Mouse (Mus musculus): Measurements from ENCODE around the gene Sh3bp1. TPM values are rescaled to one million over a fixed set of nuclear protein-coding genes. Genes with fewer than 3 reads are reported as not detected.

The Sh3bp1 gene
- polyA plus RNA-seq, 1 experiment, result 1,441 TPM

DNA sequence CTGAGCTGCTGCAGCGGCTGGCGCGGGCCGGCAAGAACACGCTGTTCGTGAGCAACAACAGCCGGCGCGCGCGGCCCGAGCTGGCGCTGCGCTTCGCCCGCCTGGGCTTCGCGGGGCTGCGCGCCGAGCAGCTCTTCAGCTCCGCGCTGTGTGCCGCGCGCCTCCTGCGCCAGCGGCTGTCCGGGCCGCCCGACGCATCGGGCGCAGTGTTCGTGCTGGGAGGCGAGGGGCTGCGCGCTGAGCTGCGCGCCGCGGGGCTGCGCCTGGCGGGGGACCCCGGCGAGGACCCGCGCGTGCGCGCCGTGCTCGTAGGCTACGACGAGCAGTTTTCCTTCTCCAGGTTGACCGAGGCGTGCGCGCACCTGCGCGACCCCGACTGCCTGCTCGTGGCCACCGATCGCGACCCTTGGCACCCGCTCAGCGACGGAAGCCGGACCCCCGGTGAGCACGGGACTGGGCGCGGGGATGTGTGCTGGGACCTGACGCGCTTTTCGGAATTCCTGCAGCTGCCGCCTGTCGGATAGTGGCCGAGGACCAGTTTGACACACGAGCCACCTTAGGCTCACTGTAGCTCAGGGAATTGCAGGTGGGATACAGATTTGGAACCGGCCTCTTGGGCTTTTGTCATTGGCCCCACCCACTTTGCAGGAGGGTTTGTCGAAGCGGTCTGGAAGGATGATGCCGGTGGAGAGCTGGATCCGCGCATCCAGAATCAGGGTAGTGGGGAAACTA lies 14.7 kb downstream of the Sh3bp1 start:
- Histone ChIP-seq H3K36me3 (replicated peaks; ENCODE audit: low read length) (peaks cover 68% of the 10 kb centered on the region), H3K9me3 (no peaks in the 10 kb centered on the region), H3K27me3 (replicated peaks) (no peaks in the 10 kb centered on the region), H3K4me1 (peaks cover 64% of the 10 kb centered on the region), H3K4me3 (replicated peaks) (peak overlapping the region; percentile 94)
- no peak for TF ChIP-seq GATA1 (IDR thresholded peaks at IDR 0.05; ENCODE audit: borderline replicate concordance, low read length)
- no peak for TF ChIP-seq FLI1 (IDR thresholded peaks at IDR 0.05; ENCODE audit: low read length)

- H3K36me3 ChIP-seq (replicated peaks; ENCODE audit: low read length), result peaks cover 67% of the 10 kb centered on the region
- peaks cover under 1% of the 10 kb centered on the region for H3K27me3 ChIP-seq (replicated peaks)
- TF ChIP-seq GATA1 (IDR thresholded peaks at IDR 0.05; ENCODE audit: borderline replicate concordance, low read length) (no peak), FLI1 (IDR thresholded peaks at IDR 0.05; ENCODE audit: low read length) (no peak)
- H3K4me3 ChIP-seq (replicated peaks), result peak overlapping the region; percentile 94
- H3K9me3 ChIP-seq, result no peaks in the 10 kb centered on the region
- peaks cover 65% of the 10 kb centered on the region for H3K4me1 ChIP-seq
Measured at GRCm38 (mm10) chr15:78914823-78915659, 15.5 kb downstream of the Sh3bp1 start.

DNA sequence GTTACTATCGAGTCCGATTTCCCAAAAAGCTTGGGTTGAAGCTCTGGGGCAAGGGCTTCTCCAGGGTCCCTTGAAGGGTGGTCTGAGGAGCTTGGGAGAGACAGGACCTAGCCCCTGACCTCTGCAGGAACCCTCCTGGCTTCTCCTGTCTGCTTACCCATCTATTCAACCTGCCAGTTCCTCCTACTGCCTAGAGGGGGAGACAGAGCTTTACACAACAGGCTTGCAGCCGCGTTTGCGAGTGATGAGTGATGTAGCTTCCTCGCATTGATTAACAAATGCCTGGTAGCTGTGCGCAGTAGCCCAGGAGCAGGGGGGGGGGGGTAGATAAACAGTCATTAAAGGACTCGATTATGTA lies 16.1 kb downstream of the Sh3bp1 start:
- Histone ChIP-seq H3K36me3 (replicated peaks; ENCODE audit: low read length) (peaks cover 63% of the 10 kb centered on the region), H3K4me1 (peaks cover 65% of the 10 kb centered on the region), H3K9me3 (no peaks in the 10 kb centered on the region), H3K27me3 (replicated peaks) (peaks cover 3% of the 10 kb centered on the region), H3K4me3 (replicated peaks) (peak overlapping the region; percentile 94)
- TF ChIP-seq GATA1 (IDR thresholded peaks at IDR 0.05; ENCODE audit: borderline replicate concordance, low read length) (no peak), FLI1 (IDR thresholded peaks at IDR 0.05; ENCODE audit: low read length) (no peak)

DNA sequence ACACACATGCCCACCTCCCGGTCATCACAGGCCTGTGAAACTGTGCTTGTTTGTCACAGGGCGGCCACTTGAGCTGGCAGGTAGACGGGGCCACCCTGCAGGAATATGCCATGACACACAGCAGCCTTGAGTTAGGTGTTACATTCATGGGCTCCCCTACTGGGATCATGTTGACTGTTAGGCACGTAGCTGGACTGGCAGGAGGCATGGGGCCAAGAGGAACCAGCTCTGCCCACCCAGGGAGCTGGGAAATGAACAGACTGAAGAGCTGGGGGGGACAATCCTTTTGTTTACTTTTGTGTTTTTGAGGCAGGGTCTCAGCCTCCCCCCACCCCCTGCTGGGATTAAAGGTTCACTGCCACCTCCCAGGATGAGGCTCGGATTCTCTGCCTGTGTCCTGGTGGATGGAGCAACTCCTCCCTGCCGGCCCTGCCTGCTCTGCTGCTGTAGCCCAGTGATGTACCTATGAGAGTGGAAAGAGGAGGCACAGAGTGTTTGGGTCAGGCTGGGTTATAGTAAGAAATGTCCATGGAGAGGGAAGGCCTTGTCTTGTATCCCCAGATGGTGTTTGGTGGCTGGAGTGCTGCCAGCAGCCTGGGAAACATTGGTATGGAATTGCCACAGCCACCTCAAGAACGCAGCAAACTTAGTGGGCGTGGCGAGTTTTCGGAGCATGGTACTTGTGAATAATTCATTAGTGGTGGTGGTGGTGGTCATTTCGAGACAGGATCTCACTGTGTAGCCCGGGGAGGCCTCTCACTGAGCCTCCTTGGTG lies 16.7 kb downstream of the Sh3bp1 start:
- TF ChIP-seq GATA1 (IDR thresholded peaks at IDR 0.05; ENCODE audit: borderline replicate concordance, low read length) (no peak), FLI1 (IDR thresholded peaks at IDR 0.05; ENCODE audit: low read length) (no peak)
- Histone ChIP-seq H3K4me1 (peaks cover 59% of the 10 kb centered on the region), H3K9me3 (peaks cover under 1% of the 10 kb centered on the region), H3K36me3 (replicated peaks; ENCODE audit: low read length) (peaks cover 57% of the 10 kb centered on the region), H3K4me3 (replicated peaks) (peak overlapping the region; percentile 51), H3K27me3 (replicated peaks) (peaks cover 3% of the 10 kb centered on the region)

DNA sequence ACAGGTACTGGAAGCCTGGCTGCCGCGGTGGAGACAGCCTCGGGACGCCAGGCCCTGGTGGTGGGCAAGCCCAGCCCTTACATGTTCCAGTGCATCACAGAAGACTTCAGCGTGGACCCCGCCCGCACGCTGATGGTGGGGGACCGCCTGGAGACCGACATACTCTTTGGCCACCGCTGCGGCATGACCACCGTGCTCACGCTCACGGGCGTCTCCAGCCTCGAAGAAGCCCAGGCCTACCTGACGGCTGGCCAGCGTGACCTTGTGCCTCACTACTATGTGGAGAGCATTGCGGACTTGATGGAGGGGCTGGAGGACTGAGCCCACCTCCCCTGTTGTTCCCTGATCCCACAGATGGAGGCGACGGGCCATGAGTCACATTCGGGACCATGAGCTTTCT lies 18.6 kb downstream of the Sh3bp1 start:
- Histone ChIP-seq H3K9me3 (peaks cover 11% of the 10 kb centered on the region), H3K4me3 (replicated peaks) (no peak overlapping the region), H3K4me1 (peaks cover 72% of the 10 kb centered on the region), H3K27me3 (replicated peaks) (peaks cover 10% of the 10 kb centered on the region), H3K36me3 (replicated peaks; ENCODE audit: low read length) (peaks cover 45% of the 10 kb centered on the region)
- TF ChIP-seq GATA1 (IDR thresholded peaks at IDR 0.05; ENCODE audit: borderline replicate concordance, low read length) (no peak), FLI1 (IDR thresholded peaks at IDR 0.05; ENCODE audit: low read length) (no peak)

DNA sequence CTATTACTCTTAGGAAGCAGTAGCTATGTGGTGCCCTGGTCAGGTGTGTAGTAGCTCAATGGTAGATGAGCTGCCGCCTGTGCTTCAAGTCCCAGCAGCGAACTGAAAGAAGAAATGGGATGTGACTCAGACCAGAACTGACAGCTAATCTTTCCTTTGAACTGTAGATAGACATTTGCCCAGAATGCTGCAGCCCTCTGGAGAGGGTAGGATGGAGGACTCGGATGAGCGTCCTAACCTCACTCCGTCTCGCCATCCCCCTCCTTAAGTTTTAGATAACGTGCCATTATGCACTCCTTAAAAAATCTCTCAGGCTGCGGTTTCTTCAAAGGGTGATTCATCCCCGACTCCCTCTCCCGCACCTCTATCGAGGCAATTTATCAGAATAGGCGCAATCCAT lies 20.3 kb downstream of the Sh3bp1 start:
- Histone ChIP-seq H3K9me3 (peaks cover 11% of the 10 kb centered on the region), H3K4me3 (replicated peaks) (no peak overlapping the region), H3K36me3 (replicated peaks; ENCODE audit: low read length) (peaks cover 44% of the 10 kb centered on the region), H3K4me1 (peaks cover 71% of the 10 kb centered on the region), H3K27me3 (replicated peaks) (peaks cover 10% of the 10 kb centered on the region)
- TF ChIP-seq GATA1 (IDR thresholded peaks at IDR 0.05; ENCODE audit: borderline replicate concordance, low read length), result no peak
- TF ChIP-seq FLI1 (IDR thresholded peaks at IDR 0.05; ENCODE audit: low read length), result no peak

- H3K4me1 ChIP-seq, result peaks cover 75% of the 10 kb centered on the region
- peaks cover 11% of the 10 kb centered on the region for H3K9me3 ChIP-seq
- peaks cover 28% of the 10 kb centered on the region for H3K36me3 ChIP-seq (replicated peaks; ENCODE audit: low read length)
- H3K27me3 ChIP-seq (replicated peaks), result peaks cover 24% of the 10 kb centered on the region
- H3K4me3 ChIP-seq (replicated peaks), result no peak overlapping the region
- TF ChIP-seq FLI1 (IDR thresholded peaks at IDR 0.05; ENCODE audit: low read length) (no peak), GATA1 (IDR thresholded peaks at IDR 0.05; ENCODE audit: borderline replicate concordance, low read length) (no peak)
Measured at GRCm38 (mm10) chr15:78922700-78923099, 23.1 kb downstream of the Sh3bp1 start.

GRCm38 (mm10) chr15:78923585-78923984 lies 24.0 kb downstream of the Sh3bp1 start:
- Histone ChIP-seq H3K27me3 (replicated peaks) (peaks cover 24% of the 10 kb centered on the region), H3K36me3 (replicated peaks; ENCODE audit: low read length) (peaks cover 21% of the 10 kb centered on the region), H3K4me1 (peaks cover 82% of the 10 kb centered on the region), H3K4me3 (replicated peaks) (peak overlapping the region; percentile 69), H3K9me3 (peaks cover 11% of the 10 kb centered on the region)
- TF ChIP-seq GATA1 (IDR thresholded peaks at IDR 0.05; ENCODE audit: borderline replicate concordance, low read length) (no peak), FLI1 (IDR thresholded peaks at IDR 0.05; ENCODE audit: low read length) (no peak)

DNA sequence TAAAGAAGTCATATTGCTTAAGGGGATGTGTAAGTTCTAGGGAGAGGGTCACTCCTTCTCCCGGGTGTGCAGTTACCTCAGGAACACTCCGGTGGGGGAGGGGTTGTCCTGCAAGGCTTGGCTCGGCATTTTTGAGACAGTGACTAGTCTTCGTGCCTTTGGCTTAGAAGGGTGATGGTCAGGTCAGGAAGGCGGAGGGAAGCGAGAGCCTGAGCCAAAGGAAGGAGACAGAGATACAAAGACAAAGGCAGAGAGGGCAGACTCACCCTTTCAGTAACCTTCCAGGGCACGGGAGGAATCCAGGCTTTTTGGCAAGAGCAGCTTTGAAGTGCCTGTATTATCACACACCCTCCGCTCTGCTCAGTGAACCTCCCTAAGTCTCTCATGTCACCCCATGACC lies 25.6 kb downstream of the Sh3bp1 start:
- Histone ChIP-seq H3K4me3 (replicated peaks) (no peak overlapping the region), H3K27me3 (replicated peaks) (peaks cover 23% of the 10 kb centered on the region), H3K36me3 (replicated peaks; ENCODE audit: low read length) (peaks cover 16% of the 10 kb centered on the region), H3K9me3 (peaks cover 11% of the 10 kb centered on the region), H3K4me1 (peaks cover 89% of the 10 kb centered on the region)
- no peak for TF ChIP-seq GATA1 (IDR thresholded peaks at IDR 0.05; ENCODE audit: borderline replicate concordance, low read length)
- no peak for TF ChIP-seq FLI1 (IDR thresholded peaks at IDR 0.05; ENCODE audit: low read length)
